Mouse (Mus musculus): ENCODE data around the gene Hist1h2ai. TPM values are rescaled to one million over a fixed set of nuclear protein-coding genes. Genes with fewer than 3 reads are reported as not detected.

The Hist1h2ai gene
- total RNA-seq, 2 experiments from 2014 or later, result 376 to 467 TPM

DNA sequence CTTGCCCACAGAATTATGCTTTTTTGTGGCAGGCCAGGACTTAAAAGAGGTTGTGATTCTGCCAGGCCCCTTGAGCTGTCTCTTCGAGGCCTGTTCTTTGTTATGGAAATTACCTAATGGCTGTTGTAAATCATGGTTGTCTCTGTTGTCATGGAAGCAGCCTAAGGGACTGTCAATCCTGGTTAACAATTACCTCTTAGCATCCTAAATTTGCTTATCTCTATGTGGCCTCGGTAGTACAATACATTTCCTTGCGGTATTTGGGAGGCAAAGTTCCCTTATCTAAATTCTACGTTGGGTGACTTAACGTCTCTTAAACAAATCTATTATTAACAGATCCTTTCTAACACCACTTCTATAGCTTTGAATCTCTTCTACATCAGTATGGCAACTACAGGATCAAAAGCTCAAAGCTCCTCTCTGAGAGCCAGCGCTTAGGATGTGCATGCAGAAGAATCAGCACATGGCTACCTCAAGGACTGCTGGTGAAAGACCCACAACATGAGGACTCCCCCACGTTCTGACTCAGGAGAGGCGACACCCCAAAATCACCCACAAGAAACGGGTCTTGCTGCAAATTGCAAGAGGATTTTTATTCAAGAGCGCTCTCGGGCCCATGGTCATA is 11.8 kb downstream of the Hist1h2ai start:
- no peak for DNase-seq

DNA sequence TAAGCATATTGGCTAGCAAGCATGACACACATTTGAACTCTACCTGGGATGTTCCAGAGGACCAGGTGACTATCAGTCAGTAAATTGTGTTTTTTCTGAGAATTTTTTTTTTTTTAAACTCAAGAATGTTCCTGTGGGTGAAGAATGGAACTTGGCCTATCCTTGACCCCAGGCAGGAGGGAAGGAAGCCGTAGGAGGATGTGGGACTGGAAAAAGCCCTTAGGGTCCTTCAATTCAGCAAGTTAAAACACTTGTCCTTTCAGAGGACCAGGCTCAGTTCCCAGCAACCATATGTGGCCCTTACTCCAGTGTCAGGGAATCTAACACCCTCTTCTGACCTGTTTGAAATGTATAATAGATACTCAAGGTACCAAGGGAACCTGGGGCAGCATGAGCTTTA is 13.3 kb downstream of the Hist1h2ai start:
- DNase-seq, result no peak

DNA sequence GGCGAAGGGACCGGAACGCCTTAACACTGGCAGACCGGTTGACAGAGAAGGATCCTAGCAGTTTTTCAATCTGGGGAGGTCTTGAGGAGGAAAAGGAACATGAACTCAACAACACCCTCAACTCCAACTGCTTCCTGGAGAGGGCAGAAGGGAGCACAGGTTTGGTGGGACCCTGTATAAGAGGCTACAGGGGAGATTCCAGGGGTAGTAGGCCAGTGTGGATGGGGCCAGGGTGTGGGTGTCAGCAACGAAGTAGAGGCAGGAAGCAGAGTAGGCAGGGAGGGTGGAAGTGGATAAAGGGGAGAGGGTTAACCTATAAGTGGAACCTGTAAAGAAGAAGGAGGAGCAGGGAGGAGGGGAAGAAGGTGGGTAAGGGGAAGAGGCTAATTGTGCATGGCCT is 17.2 kb downstream of the Hist1h2ai start:
- DNase-seq, result no peak

GRCm38 (mm10) chr13:21734010-21734905 is 18.0 kb downstream of the Hist1h2ai start:
- DNase-seq, result peak; percentile 82

DNA sequence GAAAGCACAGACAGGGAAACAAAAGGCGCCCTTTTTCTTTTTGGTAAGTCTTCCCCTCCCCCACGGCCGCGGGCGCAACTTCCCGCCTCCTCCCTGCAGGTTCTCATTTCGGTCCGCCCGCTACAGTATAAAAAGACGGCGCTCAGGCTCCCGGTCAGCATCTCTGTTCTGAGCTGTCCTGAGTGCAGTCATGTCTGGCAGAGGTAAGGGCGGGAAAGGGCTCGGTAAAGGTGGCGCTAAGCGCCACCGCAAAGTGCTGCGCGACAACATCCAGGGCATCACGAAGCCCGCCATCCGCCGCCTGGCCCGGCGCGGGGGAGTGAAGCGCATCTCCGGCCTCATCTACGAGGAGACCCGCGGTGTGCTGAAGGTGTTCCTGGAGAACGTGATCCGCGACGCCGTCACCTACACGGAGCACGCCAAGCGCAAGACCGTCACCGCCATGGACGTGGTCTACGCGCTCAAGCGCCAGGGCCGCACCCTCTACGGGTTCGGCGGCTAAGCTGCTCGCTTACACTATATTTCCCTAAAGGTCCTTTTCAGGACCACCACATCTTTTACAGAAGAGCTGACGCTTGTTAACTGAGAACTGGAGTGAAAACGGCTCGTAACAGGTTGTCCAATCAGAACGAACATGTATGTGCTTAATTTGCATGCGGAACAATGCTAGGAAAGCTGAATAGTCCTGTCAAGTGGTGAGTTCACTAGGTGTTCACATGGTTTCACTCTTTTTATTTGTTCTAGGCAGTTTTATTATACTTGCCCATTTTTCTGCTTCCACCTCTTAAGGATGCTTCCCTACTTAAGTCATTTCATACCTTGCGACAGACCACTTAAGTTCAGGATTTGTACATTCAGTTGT is 18.9 kb downstream of the Hist1h2ai start, which contains the start of gene Hist1h4j:
Gene Hist1h4j (plus strand): TSS at position 159 of the 862 bp plus-strand sequence.
- DNase-seq, result peak; percentile 79

GRCm38 (mm10) chr13:21745006-21745405 is 28.8 kb downstream of the Hist1h2ai start:
- no peak for DNase-seq

DNA sequence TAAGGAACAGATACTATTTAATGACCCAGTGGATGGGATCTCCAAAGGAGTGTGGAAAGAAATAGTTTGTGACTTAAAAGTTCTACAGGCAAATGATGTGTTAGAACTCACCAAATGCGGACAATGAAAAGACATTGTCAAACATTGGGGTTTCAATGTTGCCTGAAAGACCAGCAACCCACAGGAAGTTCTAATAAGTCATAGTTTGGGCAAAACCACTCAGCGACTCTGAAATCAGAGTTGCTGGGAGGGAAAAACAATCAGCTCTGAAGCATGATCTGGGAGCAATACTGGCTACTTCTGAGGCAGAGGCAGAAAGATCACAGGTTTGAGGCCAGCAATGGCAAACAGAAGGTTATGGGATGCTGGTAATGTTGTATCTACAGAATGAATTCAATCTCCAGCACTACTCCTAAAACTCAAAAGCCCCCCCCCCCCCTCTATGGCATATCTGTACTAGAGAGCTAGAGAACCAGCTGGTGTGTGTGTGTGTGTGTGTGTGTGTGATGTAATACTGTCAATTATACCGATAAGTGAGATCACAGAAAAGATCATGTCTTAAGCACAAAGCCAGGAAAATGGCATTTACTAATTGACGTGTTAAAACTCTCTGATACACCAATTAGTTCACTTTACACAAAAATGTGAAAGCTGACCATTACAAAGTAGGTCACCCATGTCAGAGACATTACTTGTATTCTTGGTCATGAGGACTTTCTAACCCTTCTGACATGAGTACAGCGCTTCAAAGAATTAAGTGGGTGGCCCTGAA is 33.4 kb downstream of the Hist1h2ai start:
- DNase-seq, result no peak

GRCm38 (mm10) chr13:21750159-21751017 is 34.2 kb downstream of the Hist1h2ai start, which contains the start of gene Hist1h4k:
Hist1h4k (minus strand) TSS chr13:21750505.
- peak; percentile 92 for DNase-seq

DNA sequence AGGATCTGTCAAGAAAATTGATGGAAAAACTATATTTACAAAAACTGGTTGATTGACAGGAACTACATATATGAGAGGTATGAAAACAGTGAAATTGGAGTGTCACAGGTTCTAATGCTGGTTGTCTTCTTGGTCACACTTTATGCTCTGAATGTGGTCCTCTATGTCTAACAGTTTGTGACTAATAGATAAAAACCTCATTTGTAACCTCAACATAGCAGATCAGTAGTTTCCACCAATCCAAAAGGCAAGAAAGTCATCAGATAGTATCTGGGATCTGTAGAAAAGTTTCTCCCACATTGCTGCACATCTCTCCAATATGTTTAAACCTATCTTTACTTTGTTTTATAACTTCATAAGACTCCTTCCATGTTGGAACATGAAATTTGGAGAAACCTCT is 35.2 kb downstream of the Hist1h2ai start:
- DNase-seq, result no peak

DNA sequence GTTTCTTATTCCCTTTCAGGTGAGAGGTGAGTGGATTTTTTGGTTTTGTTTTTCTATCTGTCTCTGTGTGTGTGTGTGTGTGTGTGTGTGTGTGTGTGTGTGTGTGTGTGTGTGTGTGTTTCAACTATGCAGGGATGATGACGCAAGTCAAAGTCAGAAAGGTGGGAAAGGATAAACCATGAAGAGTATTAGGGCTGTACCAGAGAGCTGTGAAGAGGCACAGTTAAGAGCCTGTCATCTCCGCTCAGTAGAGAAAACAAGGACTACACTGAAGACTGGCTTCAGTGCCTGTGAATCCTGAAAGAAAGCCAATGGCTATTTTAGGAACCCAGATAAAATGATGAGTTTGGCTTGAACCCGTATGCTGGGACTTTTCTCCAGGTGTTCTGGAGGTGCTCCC is 35.6 kb downstream of the Hist1h2ai start:
- no peak for DNase-seq

DNA sequence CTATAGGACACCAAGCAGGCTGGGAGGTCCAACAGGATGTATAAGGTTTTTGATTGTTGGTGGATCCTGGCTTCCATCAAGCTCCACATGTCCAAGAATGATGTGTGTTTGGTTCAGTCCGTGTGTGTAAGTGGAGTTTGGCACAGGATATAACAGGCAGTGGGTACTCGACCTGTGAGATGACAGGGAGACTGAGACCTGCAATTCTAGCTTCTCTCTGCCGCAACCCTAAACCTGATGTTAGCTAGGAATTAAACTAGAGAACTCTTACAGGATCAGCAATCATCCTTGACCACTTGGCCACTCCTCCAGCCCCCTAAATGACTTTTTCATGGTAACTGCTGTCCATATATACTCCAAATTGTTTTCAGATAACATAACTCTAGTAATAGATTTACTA is 36.1 kb downstream of the Hist1h2ai start:
- no peak for DNase-seq

DNA sequence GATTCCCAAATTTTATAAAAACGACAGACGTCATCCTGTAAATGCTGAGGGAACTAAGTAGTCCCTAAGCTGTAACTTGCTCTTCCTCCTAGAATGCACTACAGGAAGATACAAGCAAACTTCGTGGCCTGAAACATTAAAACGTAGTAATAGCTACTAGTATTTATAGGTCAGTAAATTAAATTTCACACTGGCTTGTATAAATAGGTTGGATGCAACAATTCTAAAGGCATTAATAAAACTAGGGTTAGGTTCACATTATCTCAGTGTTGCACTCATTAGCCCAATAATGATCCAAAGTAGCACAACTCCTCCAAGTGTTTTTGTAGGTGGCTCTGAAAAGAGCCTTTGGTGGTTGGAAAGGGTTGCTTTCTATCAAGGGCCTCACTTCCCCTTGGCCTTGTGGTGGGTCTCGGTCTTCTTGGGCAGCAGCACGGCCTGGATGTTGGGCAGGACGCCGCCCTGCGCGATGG is 36.9 kb downstream of the Hist1h2ai start:
- no peak for DNase-seq

- peak; percentile 62 for DNase-seq
Measured at GRCm38 (mm10) chr13:21753524-21754285, 37.5 kb downstream of the Hist1h2ai start, which contains the start of the genes Hist1h2ak and Hist1h2bn. Hist1h2ak (minus strand) TSS chr13:21753827. Hist1h2bn (plus strand) TSS chr13:21754123.

DNA sequence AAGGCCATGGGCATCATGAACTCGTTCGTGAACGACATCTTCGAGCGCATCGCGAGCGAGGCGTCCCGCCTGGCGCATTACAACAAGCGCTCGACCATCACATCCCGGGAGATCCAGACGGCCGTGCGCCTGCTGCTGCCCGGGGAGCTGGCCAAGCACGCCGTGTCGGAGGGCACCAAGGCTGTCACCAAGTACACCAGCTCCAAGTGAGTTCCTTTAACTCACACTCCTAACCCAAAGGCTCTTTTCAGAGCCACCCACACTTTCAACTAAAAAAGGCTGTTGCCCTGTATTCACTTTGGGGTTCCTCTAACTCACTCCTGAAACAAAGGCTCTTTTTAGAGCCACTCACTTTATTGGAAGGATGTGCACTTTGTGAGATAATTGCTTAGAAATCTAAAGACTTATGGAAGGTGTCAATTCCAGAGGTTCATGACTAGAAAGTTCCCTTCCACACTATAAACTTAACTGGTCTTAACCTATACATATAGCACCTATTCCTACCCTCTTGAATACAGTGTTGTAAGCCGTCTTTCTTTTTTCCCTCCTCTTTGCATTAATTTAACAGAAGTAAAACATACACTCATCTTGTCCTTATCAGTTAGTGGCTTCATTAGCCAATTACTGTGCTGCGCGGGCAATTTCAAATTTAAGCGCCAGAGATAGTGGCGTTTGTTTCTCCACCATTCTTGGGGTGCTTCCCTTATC is 38.2 kb downstream of the Hist1h2ai start:
- peak; percentile 48 for DNase-seq

DNA sequence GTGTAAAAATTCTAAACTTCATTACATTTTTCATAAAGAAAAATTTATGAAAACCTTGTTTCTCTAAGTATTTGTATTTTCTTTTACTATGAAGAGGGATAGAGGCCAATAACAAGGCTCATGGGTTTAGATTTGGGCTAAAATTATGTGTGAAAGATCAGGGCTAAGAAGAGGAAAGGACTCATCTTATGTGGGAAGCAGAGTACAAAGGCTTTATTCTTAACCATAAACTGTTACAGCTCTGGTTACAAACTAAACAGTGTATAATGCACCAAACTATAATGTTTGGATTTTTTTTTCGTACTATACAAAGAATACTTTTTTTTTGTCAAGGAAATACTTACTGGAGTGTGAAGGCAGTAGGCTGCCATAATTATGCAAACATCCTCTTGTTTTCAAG is 39.5 kb downstream of the Hist1h2ai start:
- no peak for DNase-seq

Data from heart, postnatal 4 days (tissue).